Mouse (Mus musculus) lung, postnatal 25 days (tissue): Measurements from ENCODE around the gene Cspg4.
"Not testable (repeated sequence)": the region's sequence is repeated elsewhere in the genome, so short reads cannot be mapped to it uniquely, and the experiment has no call there.

Experiments used
- DNase-seq: peaks from one replicate; pipeline ENCODE4 v3.0.0; 2022; ENCODE audit warnings: low spot score

The Cspg4 gene

GRCm38 (mm10) chr9:56891517-56892011 lies 26.7 kb downstream of the Cspg4 start:
- DNase-seq, result peak; percentile 80

- no peak for DNase-seq
Measured at GRCm38 (mm10) chr9:56892111-56892510, 27.3 kb downstream of the Cspg4 start.

DNA sequence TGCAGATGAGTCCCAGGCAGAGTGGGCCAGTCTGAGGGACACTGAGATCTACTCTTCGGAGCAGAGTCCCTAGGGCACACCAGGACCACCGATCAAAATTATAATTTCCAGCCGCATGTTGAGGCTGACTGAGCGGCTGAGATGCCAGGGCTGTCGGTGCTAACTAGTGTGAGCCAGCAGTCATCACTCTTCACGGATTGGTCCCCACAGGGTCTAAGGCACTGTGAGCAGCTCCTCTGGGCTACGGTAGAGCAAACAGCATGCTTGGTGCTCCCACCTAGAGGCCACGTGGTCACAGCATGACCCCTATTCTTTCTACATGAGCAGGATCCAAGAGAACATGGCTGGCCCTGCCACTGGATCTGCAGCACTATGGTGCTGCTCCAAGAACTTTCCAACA lies 28.5 kb downstream of the Cspg4 start:
- DNase-seq, result no peak

- DNase-seq, result peak; percentile 34
Measured at GRCm38 (mm10) chr9:56894006-56894405, 29.2 kb downstream of the Cspg4 start.

DNA sequence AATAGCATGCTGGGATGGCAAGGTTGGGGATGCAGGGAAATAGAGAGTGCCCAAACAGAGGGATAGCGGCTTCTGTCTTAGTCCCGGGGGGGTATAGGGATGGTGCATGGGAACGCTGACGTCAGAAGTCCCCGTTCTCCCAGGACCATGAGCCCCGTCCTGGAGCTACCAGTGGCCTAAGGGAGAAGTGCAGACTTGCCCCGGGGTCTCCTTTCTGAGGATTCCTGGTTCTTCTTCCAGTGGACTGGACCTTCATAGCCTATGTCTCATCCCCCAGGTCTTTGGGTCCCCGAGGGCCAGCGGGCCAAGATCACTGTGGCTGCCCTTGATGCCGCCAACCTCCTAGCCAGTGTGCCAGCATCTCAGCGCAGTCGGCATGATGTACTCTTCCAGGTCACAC lies 31.9 kb downstream of the Cspg4 start:
- no peak for DNase-seq

GRCm38 (mm10) chr9:56899409-56899808 lies 34.6 kb downstream of the Cspg4 start:
- DNase-seq, result no peak

DNA sequence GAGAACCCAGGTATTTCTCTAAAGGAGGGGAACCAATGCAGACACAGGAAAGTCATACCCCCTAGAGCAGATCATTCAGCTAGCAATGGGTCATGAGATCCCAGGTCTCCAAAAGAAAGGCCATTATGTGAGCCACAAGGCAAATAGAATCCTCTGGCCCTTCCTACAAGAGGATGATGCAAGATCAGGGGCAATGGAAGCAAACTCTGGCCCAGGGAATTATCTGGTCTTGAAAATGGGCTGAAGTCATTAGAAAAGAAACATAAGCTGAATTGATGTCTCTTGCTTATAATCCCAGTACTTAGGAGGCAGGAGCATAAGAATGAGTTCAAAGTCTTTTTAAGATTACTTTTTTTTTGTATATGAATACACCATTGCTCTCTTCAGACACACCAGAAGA lies 35.2 kb downstream of the Cspg4 start:
- no peak for DNase-seq

DNA sequence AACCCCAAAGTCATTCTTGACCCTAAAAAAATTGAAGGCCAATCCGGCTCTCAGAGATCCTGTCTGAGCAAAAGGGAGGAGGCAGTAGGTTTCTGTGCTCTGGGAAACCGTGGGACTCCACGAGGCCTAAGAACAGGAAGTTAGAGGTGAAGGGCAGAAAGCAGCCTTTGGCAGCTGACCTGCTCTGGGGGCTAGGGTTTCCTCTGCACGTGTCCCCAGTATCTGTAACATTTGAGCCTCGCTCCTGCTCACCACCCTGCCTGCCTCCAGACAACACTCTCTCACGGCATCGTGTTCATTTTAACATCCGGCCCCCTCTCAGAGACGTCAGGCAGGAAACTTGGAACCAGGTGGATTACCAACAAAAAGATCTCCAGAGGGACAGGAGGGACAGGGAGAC lies 35.7 kb downstream of the Cspg4 start:
- no peak for DNase-seq

GRCm38 (mm10) chr9:56901187-56901586 lies 36.4 kb downstream of the Cspg4 start:
- peak; percentile 61 for DNase-seq

GRCm38 (mm10) chr9:56903662-56904061 lies 38.8 kb downstream of the Cspg4 start:
- no peak for DNase-seq

- DNase-seq, result no peak
Measured at GRCm38 (mm10) chr9:56907549-56907948, 42.7 kb downstream of the Cspg4 start.

- not testable (repeated sequence) for DNase-seq
Measured at GRCm38 (mm10) chr9:56909991-56910390, 45.2 kb downstream of the Cspg4 start.

- no peak for DNase-seq
Measured at GRCm38 (mm10) chr9:56911017-56911416, 46.2 kb downstream of the Cspg4 start.

- DNase-seq, result no peak
Measured at GRCm38 (mm10) chr9:56913991-56914390, 49.2 kb downstream of the Cspg4 start.

DNA sequence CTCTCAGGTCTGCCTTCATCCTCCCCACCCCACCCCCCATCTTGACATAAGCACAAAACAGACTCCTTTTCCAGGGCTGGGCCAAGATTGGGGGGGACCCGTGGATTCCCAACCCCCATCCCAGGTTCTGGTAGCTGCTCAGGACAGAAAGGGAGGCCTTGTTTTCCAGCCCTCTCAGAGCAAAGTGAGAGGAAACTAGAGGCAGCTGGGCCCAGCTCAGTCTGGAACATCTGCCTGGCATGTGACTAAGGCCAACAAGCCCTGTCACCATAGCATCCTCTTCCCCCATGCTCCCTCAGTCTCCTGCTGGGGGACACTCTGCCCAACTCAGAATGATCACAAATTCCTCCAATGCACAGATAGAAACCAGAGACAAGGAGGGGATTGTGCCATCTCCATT lies 50.3 kb downstream of the Cspg4 start:
- DNase-seq, result no peak

DNA sequence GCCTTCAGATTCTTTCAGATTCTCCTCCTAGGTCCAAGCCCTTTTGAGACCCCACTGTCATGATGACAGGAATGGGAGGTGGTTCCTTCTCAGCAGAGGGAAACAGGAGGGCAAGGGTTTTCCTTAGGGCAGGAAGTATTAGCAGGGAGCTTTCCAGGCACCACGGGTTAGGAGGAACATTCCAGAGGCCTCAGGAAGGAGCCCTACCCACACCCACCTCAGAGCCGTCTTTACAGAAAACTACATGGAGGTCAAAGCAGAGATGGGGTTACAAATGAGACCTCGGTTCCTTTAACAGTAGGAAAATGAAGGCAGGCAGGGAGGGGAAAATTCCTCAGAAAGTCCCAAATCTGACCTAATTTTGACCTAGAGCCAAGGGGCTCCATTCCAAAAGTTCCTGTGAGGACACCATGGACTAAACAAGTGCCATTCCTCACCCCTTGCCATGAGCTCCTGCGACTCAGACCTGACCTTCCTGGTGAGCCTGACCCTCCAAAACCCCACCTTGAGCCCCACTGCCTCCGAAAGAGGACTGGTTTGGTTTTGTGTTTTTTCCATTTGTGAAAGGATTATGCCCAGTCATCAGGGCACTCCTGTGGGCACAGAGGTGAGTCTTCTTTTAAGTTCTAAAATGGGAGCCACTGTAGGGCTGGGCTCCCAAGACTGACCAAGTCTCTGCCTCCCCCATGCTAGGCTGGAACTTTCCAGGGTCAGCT lies 51.0 kb downstream of the Cspg4 start:
- peak; percentile 41 for DNase-seq

GRCm38 (mm10) chr9:56917131-56917530 lies 52.3 kb downstream of the Cspg4 start:
- DNase-seq, result no peak

GRCm38 (mm10) chr9:56918466-56918865 lies 53.6 kb downstream of the Cspg4 start:
- no peak for DNase-seq

GRCm38 (mm10) chr9:56922746-56923145 lies 57.9 kb downstream of the Cspg4 start:
- no peak for DNase-seq

DNA sequence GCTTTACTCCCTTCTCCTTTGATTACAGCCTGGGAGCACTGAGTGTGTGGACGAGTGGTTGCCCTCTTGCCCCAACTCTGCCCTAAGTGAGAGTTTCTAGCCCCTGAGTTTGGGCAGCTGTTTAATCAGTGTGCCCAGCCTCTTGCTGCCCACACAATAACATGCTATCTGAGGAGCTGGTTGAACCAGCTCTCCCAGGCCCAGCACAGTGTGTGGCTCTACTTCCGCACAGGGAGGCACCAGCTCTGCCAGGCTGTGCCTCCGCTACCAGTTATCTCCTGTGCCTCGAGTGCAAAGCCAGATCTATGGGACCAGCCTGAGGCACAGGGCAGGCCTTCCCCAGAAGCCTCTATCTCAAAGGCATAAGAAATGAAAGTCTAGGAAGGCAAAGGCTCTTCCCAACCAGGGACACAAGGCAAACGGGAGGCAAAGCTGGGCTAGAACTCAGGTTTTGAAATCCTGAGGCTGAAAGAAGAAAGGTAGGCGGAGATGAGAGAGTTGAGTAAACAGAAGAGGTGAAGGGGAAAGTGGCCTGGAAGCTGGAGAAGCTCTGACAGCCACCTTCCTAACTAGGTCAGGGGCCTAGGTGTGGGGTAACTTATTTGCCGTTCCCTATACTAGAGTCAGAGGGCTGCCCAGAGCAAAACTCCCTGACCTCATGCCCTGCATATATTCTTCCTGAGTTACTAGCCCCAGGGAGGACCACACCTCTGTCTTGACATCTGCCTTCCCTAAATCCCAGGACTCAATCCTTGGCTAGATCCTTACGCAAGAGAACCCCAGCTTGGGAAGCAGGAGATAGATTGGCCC lies 59.2 kb downstream of the Cspg4 start:
- no peak for DNase-seq

- DNase-seq, result peak; percentile 89
Measured at GRCm38 (mm10) chr9:56924651-56925027, 59.8 kb downstream of the Cspg4 start.

DNA sequence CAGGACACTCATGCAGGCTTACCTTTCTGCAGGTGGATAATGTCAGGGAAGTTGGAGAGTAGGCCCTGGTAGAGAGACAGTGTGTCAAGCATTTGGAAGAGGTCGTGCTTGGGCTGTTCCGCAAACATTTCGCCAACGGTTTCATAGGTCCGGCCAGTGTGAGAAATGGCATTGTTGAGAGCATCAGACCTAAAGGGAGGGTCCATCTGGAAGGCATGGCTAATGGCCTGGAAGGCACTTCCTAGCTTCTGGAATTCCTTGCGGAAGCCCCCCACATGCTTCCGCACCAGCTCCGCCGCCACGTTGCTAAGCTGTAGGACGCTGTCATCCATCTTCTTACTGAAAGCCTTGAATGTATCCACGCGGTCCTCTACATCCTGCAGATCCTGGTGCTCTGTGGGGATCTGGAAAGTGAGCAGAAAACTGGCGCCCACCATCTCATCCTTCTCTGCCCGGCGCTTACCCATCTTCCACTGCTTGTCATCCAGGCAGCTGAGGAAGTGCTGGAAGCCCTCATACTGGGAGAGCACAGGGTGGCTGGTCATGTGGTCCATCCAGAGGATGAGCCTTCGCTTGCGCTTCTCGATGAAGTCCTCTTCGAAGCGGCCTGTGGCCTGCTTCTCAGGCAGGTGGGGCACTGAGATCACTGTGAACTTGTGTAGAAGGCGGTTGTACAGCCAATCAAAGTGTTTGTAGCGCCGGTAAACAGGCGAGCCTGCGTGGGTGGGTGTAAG lies 60.6 kb downstream of the Cspg4 start:
- DNase-seq, result no peak

GRCm38 (mm10) chr9:56926025-56926360 lies 61.2 kb downstream of the Cspg4 start:
- no peak for DNase-seq
